In genomic region chr6:55061328-55061727, GRCm38 (mm10) we compare ENCODE assay signal across 13 mouse cellular contexts.
"Had no signal": no experiment of that assay in that cellular context is flagged by ENCODE, and none has a peak within 500 bp of the region (broad histone marks: within the 10 kb centered on the region; RNA-seq: fewer than 3 reads in every experiment).

No protein-coding gene starts in this region.

- H3K27me3 ChIP-seq: limb, embryonic 13.5 days; midbrain, embryonic 12.5 days; neural tube, embryonic 13.5 days; stomach, embryonic 15.5 days had no signal

- H3K27ac ChIP-seq: kidney, postnatal 0 days; limb, embryonic 13.5 days; liver, embryonic 14.5 days; midbrain, embryonic 12.5 days; neural tube, embryonic 13.5 days; stomach, embryonic 15.5 days had no signal

- DNase-seq: kidney, adult 9 months; kidney, postnatal 36 days; left cerebral cortex, postnatal 4 days; lung, adult 18-20 months; retina, postnatal 1 day; thymus, adult 2 months; thymus, postnatal 4 days had no signal

- H3K4me3 ChIP-seq: limb, embryonic 13.5 days; midbrain, embryonic 12.5 days; neural tube, embryonic 13.5 days; stomach, embryonic 15.5 days had no signal

- H3K4me1 ChIP-seq: limb, embryonic 13.5 days; midbrain, embryonic 12.5 days; neural tube, embryonic 13.5 days; stomach, embryonic 15.5 days had no signal
